Mouse (Mus musculus) gastrocnemius, postnatal 4 days (tissue): Measurements from ENCODE around the gene Sectm1b. TPM values are rescaled to one million over a fixed set of nuclear protein-coding genes. Genes with fewer than 3 reads are reported as not detected.

Experiments
- DNase-seq, 2 experiments: peaks; one replicate each; pipeline ENCODE4 v3.0.0; 2021 to 2022; ENCODE audit warnings: low spot score in 2 of 2, mixed read lengths in 2 of 2
- total RNA-seq, 2 experiments: library from RNA; stranded (reverse); gene quantifications; 2 replicates each; pipeline ENCODE4 v1.2.3; 2021

Gene Sectm1b
- total RNA-seq, 2 experiments from 2014 or later, result not detected

DNA sequence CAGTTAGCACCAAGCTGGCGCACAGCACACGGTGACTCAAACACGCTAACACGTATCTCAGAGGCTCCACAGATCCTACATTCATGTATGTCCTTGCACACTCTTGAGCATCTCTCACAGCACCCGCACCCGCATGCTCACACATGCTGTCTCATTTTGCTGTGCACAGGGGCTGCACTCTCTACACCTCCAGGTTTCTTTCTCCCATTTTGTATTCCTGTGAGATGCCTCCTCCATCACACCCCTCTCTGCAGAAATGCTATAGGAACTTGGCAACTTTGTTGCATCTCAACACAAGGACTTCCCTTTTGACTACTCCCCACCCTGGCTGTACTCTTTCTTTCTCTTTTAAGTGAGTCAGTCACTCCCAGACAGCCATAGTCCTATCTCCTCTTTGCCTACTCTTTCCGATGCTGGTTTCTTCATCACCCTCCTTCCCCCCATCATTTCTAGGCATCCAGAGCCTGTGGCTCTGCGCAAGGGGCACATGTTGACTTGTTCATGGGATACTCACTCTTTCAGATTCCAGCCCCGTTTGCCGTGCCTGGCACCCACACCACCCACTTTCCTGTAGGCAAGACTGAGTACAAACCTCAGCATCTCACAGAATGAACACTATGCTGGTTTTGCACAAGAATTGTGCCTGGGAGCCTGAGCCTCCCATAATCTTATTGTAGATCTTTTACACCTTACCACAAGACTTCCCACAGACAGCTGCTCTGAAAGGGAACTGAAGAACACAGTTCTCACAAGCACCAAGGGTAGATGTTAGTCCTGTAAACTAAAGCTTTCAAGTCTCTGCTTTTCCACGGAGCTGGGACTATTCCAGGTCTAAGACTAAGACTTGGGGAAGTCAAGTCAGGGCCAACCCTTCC, 24.8 kb downstream of the Sectm1b start:
- no peak for DNase-seq

DNA sequence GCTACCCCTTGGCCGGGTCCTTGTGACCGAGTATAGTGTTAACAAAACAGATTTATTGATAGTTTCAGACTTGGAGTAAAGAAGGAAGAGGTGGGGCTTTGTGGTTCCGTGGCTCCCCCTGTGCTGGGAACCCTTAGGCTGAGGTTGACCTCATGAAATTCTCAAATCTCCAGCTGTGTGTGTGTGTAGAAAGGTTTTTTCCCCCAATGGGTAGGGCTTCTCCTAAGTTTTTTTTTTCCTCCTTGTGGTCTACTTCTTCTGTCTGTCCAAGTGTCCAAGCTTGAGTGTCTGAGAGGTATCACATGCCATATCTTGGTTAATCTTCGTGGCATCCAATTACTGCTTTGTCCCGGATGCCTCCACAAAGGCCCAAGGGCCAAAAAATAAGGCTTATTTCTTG, 30.3 kb downstream of the Sectm1b start:
- DNase-seq, result no peak

DNA sequence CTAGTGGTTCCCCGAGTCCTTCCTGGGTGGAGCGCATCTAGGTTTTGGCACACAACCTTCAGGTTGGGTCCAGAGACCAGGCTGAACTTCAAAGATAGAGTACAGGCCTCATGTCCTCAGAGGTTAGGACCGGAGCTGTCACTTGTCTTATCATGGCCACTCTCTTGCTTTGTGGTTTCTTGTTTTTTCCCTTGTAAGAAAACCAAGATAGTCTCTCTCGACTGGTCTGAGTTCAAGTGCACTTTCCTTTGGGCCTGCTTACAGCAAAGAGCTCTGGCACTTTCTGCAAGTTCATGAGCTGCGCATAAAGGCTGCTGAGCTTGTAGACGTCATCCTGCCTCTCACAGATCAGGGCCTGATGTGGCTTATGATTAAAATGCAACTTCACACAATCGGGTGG, 36.1 kb downstream of the Sectm1b start:
- DNase-seq, result no peak

DNA sequence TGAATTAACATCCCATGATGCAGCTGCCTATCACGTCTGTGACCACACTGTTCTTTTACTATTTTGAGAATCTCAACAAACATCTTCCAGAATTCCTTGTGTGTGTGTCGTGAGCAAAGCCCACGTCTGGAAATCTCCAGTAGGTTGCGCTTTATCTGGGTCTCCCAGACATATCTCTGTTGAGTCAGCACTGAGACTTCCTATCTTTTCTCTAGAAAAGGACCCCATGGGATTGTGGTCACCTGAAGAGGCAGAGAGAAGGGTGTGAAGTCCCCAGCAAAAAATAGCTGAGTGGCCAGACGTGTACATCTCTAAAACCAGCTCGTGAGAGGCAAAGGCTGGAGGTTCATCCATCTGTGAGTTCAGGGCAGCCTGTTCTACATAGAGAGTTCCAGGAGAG, 39.2 kb downstream of the Sectm1b start:
- DNase-seq, result no peak

DNA sequence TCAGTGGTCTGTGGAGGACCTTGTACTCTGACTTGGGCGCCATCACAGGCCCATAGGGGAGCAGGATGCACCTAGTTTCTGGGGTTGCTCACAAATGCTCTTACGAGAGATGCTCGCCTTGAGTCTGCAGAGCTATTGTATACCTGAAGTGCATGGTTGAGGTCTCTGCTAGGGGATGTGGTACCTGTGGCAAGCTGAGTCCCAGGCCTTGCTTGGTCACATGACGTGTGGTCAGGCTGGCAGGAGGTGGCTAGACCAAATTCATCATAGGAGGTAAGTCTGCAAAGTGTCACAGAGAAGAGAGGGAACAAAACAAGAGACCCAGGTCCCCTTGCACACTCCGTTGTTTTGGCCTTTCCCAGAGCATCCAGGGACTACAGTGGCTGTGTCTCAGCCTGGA, 43.9 kb downstream of the Sectm1b start:
- DNase-seq, result no peak

DNA sequence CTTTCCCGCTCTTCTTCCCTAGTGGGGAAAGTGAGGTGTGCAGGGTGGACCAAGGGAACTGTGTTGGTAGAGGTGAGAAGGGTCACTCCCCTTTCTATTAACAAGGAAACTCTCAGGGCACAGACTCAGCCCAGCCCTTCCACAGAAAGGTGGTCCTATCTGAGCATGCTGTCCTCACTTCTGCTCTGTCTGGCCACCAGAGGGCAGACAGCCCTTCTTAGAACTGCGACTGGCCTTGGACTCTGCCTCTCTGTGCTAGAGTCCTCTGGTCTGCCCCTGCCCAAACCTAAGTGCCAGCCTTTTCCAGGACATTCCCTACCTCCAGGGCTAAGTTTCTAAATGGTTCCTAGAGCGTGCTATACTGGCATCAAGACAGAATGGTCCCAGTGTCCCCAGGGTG, 45.7 kb downstream of the Sectm1b start:
- DNase-seq, result peak; percentile 39 to 67

DNA sequence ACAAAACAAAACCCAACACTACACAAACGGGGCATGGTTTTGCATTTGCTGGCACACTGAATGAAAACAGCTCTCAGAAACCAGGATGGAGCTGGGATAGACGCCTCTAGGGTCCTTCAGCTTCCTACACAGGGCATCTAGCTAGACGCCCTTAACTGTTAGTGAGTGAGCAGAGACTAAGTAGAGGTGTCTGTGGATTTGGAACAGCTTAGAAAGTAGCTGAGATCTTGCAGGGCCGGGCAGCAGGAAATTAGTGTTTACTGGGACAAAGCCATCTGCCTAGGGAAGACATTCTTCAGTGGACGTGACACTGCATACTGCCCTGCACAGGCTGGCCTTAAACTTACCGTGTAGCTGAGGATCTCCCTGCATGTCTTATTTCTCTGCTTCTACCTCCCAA, 47.9 kb downstream of the Sectm1b start:
- DNase-seq, result no peak

DNA sequence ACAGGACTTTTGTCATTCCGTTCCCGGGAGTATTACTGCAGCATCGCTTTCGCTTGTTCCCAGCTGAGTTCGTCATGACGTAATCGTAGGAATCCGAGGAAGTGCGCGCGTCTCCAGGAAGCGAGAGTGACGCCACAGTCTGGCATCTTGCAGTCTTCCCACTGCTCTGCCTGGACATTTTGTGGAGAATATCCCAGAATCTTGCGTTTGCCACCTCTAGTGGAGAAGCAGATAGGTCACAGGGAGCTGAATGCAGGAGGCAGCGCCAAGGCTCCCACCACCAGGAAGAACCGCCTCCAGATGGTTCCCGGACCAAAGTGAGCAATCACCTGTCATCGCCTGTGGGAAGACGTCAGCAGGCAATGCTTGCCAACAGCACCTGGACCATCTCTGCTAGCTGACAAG, 48.5 kb downstream of the Sectm1b start:
- DNase-seq, result no peak

DNA sequence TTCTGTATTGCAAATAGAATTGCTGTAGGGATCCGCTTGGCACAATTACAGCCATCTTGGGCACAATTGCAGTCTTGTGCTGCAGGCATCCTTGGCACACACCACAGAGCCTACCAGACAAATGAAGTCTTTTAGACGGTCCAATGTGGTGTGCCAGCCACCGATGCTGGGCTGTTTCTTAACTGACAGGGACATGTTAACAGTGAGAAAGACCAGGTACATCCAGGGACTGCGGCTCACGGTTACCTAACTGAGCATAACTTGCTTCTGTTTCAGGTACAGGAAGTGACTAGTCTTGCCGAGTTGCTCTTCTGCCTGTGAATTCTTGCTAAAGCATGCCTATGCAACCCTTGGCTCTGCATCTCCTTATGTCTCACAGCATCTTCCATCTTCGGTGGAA, 49.7 kb downstream of the Sectm1b start:
- DNase-seq, result no peak

DNA sequence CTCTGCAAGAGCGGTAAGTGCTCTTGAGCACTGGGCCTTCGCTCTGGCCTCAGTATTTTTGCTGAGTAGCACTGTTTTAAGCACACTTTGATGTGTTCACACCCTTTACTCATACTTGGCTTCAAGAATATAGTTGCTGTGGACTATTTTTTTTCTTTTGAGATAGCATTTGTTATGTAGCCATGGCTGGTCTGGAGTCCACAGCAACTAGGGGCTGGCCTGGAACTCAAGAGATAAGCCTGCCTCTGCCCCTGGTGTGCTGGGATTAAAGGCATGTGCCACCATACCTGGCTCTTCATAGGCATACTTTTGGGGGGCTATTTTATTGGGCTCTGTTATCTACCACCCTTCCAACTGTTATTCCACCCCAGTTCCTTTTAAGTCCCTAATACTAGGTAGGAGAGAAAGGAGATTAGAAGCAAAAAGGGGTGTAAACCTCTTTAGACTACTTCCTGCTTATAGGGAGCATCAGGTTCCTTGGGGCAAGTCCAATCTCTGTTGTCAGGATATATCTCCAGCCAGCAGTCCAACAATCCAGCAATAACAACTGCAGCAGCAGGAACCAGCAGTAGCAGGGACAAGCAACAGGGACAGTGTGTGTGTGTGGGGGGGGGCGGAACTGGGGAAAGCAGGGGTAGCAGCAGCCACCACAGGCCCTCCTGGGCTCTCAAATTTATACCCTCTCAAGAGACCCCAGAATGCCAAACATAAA, 53.2 kb downstream of the Sectm1b start:
- DNase-seq, result no peak

DNA sequence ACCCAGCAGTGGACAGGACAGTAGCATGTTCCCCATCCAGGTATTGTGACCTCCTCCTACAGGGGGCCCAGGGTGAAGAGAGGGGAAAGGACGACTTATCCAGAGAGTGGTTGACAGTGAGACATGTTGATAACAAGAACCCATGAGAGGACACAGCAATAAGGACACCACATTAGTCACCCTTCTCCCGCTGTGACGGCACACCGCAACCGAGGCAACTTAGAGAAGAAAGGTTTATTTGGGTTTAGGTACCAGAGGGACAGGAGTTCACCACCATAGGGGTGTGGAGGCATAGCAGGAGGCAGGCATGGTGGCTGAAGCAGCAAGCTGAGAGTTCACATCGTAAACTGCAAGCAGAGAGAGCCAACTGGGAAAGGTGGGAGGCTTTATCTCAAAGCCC, 57.2 kb downstream of the Sectm1b start:
- no peak for DNase-seq

DNA sequence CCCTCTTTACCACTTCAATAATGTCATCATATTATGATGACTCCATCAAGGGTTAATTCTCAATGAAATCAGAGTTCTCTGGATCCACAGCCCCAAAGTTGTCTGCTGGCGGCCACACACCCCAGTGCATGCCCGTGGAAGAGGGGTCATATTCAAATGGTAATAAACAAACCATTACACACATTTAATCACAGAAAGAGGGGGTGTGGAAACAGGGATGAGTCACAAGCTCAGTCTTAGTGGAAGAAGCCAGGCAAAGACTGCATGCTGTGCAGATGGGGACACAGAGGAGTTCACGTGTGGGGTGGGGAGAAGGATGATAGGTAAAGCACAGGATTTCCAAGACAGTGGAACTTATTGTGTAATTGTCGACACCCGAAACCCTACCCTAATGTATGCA, 59.1 kb downstream of the Sectm1b start:
- no peak for DNase-seq

Other genes starting within 250 kb of the Sectm1b start
- gene Fasn, start 239.0 kb downstream of the Sectm1b start, total RNA-seq, result 10 to 100 TPM; 48.6 to 49.9 TPM
- gene Ccdc57, start 130.7 kb downstream of the Sectm1b start, total RNA-seq, result 1 to 10 TPM; 6.2 TPM
- 100 to 1,000 TPM; 151 to 160 TPM for gene Slc16a3, start 115.1 kb downstream of the Sectm1b start, total RNA-seq
- 100 to 1,000 TPM in 1 of 2 experiments, 10 to 100 TPM in 1; 85.4 to 111 TPM for gene Csnk1d, start 72.2 kb downstream of the Sectm1b start, total RNA-seq
- not detected for gene Cd7, start 24.2 kb downstream of the Sectm1b start, total RNA-seq
- gene Sectm1a, start 17.7 kb upstream of the Sectm1b start, total RNA-seq, result not detected
- not detected for gene Tex19.2, start 55.1 kb upstream of the Sectm1b start, total RNA-seq
- gene Tex19.1, start 82.6 kb upstream of the Sectm1b start, total RNA-seq, result under 1 TPM in 1 of 2 experiments, not detected in 1; 0.15 TPM
- 1 to 10 TPM; 3.6 to 5.1 TPM for gene Uts2r, start 96.7 kb upstream of the Sectm1b start, total RNA-seq
- 10 to 100 TPM; 14.4 to 14.8 TPM for gene Hexdc, start 140.9 kb upstream of the Sectm1b start, total RNA-seq
- 10 to 100 TPM; 14.6 to 14.7 TPM for gene Ogfod3, start 141.1 kb upstream of the Sectm1b start, total RNA-seq
- 10 to 100 TPM; 14.2 to 15.5 TPM for gene Cybc1, start 165.8 kb upstream of the Sectm1b start, total RNA-seq
- 10 to 100 TPM; 36.7 to 38.8 TPM for gene Narf, start 173.7 kb upstream of the Sectm1b start, total RNA-seq
- 10 to 100 TPM; 36.4 to 37.5 TPM for gene Foxk2, start 196.4 kb upstream of the Sectm1b start, total RNA-seq